Mouse (Mus musculus) MEL (cell line): Measurements from ENCODE around the gene Scai.
"Not testable (repeated sequence)": the region's sequence is repeated elsewhere in the genome, so short reads cannot be mapped to it uniquely, and the experiment has no call there.

Source experiments
- CHD2 ChIP-seq: IDR thresholded peaks from 2 replicates; pipeline ENCODE4 v1.6.1; 2011; ENCODE audit warnings: low read length, improper control_type of control experiment
- CTCF ChIP-seq, 3 experiments: IDR thresholded peaks in 2 of 3; conservative IDR thresholded peaks in 1 of 3; 2 replicates each; pipeline ENCODE4 v1.5.1; 2011 to 2012; ENCODE audit warnings: low read length in 3 of 3, low read depth in 2 of 3, mild to moderate bottlenecking in 2 of 3, improper control_type of control experiment in 1 of 3, inconsistent platforms in 1 of 3, mixed read lengths in 1 of 3, moderate library complexity in 1 of 3; ENCODE audit not compliant: control insufficient read depth in 1 of 3, insufficient read depth in 1 of 3, poor library complexity in 1 of 3, severe bottlenecking in 1 of 3
- EP300 ChIP-seq, 2 experiments: IDR thresholded peaks; 2 replicates each; pipeline ENCODE4 v1.6.1; 2011; ENCODE audit warnings: improper control_type of control experiment in 2 of 2, low read length in 2 of 2, low read depth in 1 of 2, mild to moderate bottlenecking in 1 of 2
- GABPA ChIP-seq: IDR thresholded peaks from 2 replicates; pipeline ENCODE4 v1.6.1; 2012; ENCODE audit warnings: low read depth, mild to moderate bottlenecking, inconsistent platforms, low read length, improper control_type of control experiment, moderate library complexity
- GATA1 ChIP-seq: IDR thresholded peaks from 2 replicates; pipeline ENCODE4 v1.6.1; 2011; ENCODE audit warnings: low read depth, low read length, improper control_type of control experiment
- HCFC1 ChIP-seq: IDR thresholded peaks from 2 replicates; pipeline ENCODE4 v1.6.1; 2012; ENCODE audit warnings: low read depth, mild to moderate bottlenecking, inconsistent platforms, low read length, improper control_type of control experiment, moderate library complexity
- JUND ChIP-seq: IDR thresholded peaks from 2 replicates; pipeline ENCODE4 v1.6.1; 2011; ENCODE audit warnings: low read depth, mild to moderate bottlenecking, improper control_type of control experiment, low read length
- MAX ChIP-seq: IDR thresholded peaks from 2 replicates; pipeline ENCODE4 v1.6.1; 2011; ENCODE audit warnings: low read length, improper control_type of control experiment
- MAZ ChIP-seq: IDR thresholded peaks from 2 replicates; pipeline ENCODE4 v1.6.1; 2012; ENCODE audit warnings: low read depth, mild to moderate bottlenecking, inconsistent platforms, low read length, improper control_type of control experiment
- MEF2A ChIP-seq: IDR thresholded peaks from 2 replicates; pipeline ENCODE4 v1.6.1; 2014; ENCODE audit warnings: low read depth, mild to moderate bottlenecking, inconsistent platforms, low read length, improper control_type of control experiment; ENCODE audit not compliant: poor library complexity, insufficient replicate concordance, severe bottlenecking; ENCODE audit errors: extremely low read depth
- POLR2A ChIP-seq, 2 experiments: IDR thresholded peaks; 2 replicates each; pipeline ENCODE4 v1.6.1; 2011 to 2012; ENCODE audit warnings: low read length in 2 of 2, mild to moderate bottlenecking in 2 of 2, control low read depth in 1 of 2, improper control_type of control experiment in 1 of 2, low read depth in 1 of 2, moderate library complexity in 1 of 2; ENCODE audit not compliant: control insufficient read depth in 1 of 2, insufficient read depth in 1 of 2, poor library complexity in 1 of 2
- TBP ChIP-seq: IDR thresholded peaks from 2 replicates; pipeline ENCODE4 v1.8.0; 2011; ENCODE audit warnings: low read depth, low read length, improper control_type of control experiment
- UBTF ChIP-seq: IDR thresholded peaks from 2 replicates; pipeline ENCODE4 v1.6.1; 2012; ENCODE audit warnings: low read depth, mild to moderate bottlenecking, inconsistent platforms, low read length, improper control_type of control experiment, moderate library complexity, borderline replicate concordance; ENCODE audit not compliant: insufficient read depth
- USF2 ChIP-seq, 2 experiments: IDR thresholded peaks; 2 replicates each; pipeline ENCODE4 v1.6.1; 2011 to 2012; ENCODE audit warnings: improper control_type of control experiment in 2 of 2, low read length in 2 of 2, borderline replicate concordance in 1 of 2, inconsistent platforms in 1 of 2, low read depth in 1 of 2, mild to moderate bottlenecking in 1 of 2; ENCODE audit not compliant: insufficient read depth in 1 of 2

- TF ChIP-seq POLR2A (IDR thresholded peaks at IDR 0.05; ENCODE audit: control insufficient read depth in 1 of 2, insufficient read depth in 1 of 2, low read depth in 1 of 2, low read length in 2 of 2, poor library complexity in 1 of 2); CTCF (IDR thresholded peaks at IDR 0.05 in 2 of 3, conservative IDR thresholded peaks at IDR 0.05 in 1 of 3; ENCODE audit: control insufficient read depth in 1 of 3, insufficient read depth in 1 of 3, low read depth in 2 of 3, low read length in 3 of 3, poor library complexity in 1 of 3, severe bottlenecking in 1 of 3); TBP; CHD2; MAX; EP300 (IDR thresholded peaks at IDR 0.05; ENCODE audit: low read depth in 1 of 2, low read length in 2 of 2); GABPA; USF2 (IDR thresholded peaks at IDR 0.05; ENCODE audit: borderline replicate concordance in 1 of 2, insufficient read depth in 1 of 2, low read depth in 1 of 2, low read length in 2 of 2); JUND; HCFC1; GATA1; MAZ; UBTF; MEF2A: not testable (repeated sequence)
These were observed 34.9 kb upstream of the Scai start for GRCm38 (mm10) chr2:39225331-39226018.
